ENCODE assay signal across 8 mouse cellular contexts in genomic region chr19:18670608-18671007, GRCm38 (mm10). TPM values are rescaled to one million over a fixed set of nuclear protein-coding genes. Genes with fewer than 3 reads are reported as not detected.
DNase-seq lines count a peak whose midpoint lies in the region; ATAC-seq lines count a peak whose summit lies in the region.

Carnmt1 (plus strand) TSS chr19:18670764.

- no peaks in the 10 kb centered on the region for H3K27me3 ChIP-seq in forebrain, embryonic 14.5 days (replicated peaks; ENCODE audit: control insufficient read depth, insufficient read depth, low read length)
- no peaks in the 10 kb centered on the region for H3K27me3 ChIP-seq in neural tube, embryonic 15.5 days (replicated peaks)

- peak; percentile 98 for ATAC-seq in forebrain, embryonic 14.5 days
- peak; percentile 99 for ATAC-seq in neural tube, embryonic 15.5 days (ENCODE audit: low FRiP score)

- no peaks in the 10 kb centered on the region for H3K9me3 ChIP-seq in forebrain, embryonic 14.5 days (replicated peaks; ENCODE audit: control insufficient read depth, low read length)
- H3K9me3 ChIP-seq in neural tube, embryonic 15.5 days (replicated peaks) = no peaks in the 10 kb centered on the region

- peak within 1 kb of the TSS; percentile 75 for H3K4me2 ChIP-seq in forebrain, embryonic 14.5 days (ENCODE audit: low read length)
- peak within 1 kb of the TSS; percentile 64 for H3K4me2 ChIP-seq in neural tube, embryonic 15.5 days

- H3K36me3 ChIP-seq in forebrain, embryonic 14.5 days (ENCODE audit: control insufficient read depth, insufficient read depth, low read length) = no peaks in the 10 kb centered on the region
- no peaks in the 10 kb centered on the region for H3K36me3 ChIP-seq in neural tube, embryonic 15.5 days

- peaks cover 19% of the 10 kb centered on the region for H3K4me1 ChIP-seq in forebrain, embryonic 14.5 days (ENCODE audit: control insufficient read depth, insufficient read depth, low read length)
- peaks cover 27% of the 10 kb centered on the region for H3K4me1 ChIP-seq in neural tube, embryonic 15.5 days

- under 1% methylated on average over 47 of the region's 58 CpGs for WGBS in forebrain, embryonic 14.5 days
- under 1% methylated on average over 48 of the region's 58 CpGs for WGBS in neural tube, embryonic 15.5 days

- H3K27ac ChIP-seq in forebrain, embryonic 14.5 days (ENCODE audit: low read depth, low read length) = peak within 1 kb of the TSS; percentile 68
- peak within 1 kb of the TSS; percentile 86 for H3K27ac ChIP-seq in neural tube, embryonic 15.5 days (replicated peaks)

- peak within 1 kb of the TSS; percentile 82 for H3K9ac ChIP-seq in forebrain, embryonic 14.5 days (ENCODE audit: low read length)
- H3K9ac ChIP-seq in neural tube, embryonic 15.5 days (replicated peaks) = peak within 1 kb of the TSS; percentile 73

- peak within 1 kb of the TSS; percentile 70 for H3K4me3 ChIP-seq in forebrain, embryonic 14.5 days (ENCODE audit: low read depth, low read length)
- H3K4me3 ChIP-seq in neural tube, embryonic 15.5 days (replicated peaks) = peak within 1 kb of the TSS; percentile 85

- intact Hi-C loops in heart, postnatal 14 days (cut with DNase I) = loop anchor here (5.0 kb wide), 2 partner anchors 38 to 42 kb away; partner anchors contain the start of genes D030056L22Rik, Nmrk1 and Ostf1

- DNase-seq in ES-CJ7 (ENCODE audit: low read depth, low spot score) = peak; percentile 97
- DNase-seq in cerebellum, adult 11 months = peak; percentile 99
- peak; percentile 99 for DNase-seq in forebrain, embryonic 14.5 days (ENCODE audit: low spot score)
- DNase-seq in heart, postnatal 14 days = peak; percentile 99
- DNase-seq in layer of hippocampus, adult 11-12 months (ENCODE audit: low spot score) = peak; percentile 98
- peak; percentile 99 for DNase-seq in lung, adult 18-20 months
- peak; percentile 98 for DNase-seq in testis, postnatal 14 days (ENCODE audit: low spot score)

RNA-seq across cellular contexts. Expression of gene Carnmt1, which starts in this region (rescaled TPM):
- polyA plus RNA-seq in forebrain, embryonic 14.5 days (2014; fragmentation: Nextera tagmentation; extraction: Ambion mirVana) = 13.8 and 15.1 TPM in 2 replicates
- 10 to 100 TPM; 23.1 to 24.7 TPM for total RNA-seq in heart, postnatal 14 days (2021)
- 12.7 and 14.1 TPM in 2 replicates for polyA plus RNA-seq in neural tube, embryonic 15.5 days (2015; fragmentation: Nextera tagmentation; extraction: Ambion mirVana)

Comparison
In these comparisons a context has a peak if more than half of its experiments do, and no peak if none do; other contexts are left out.
1. Peak in every context shown above with its lines: DNase-seq, ATAC-seq, H3K4me3 ChIP-seq and H3K27ac ChIP-seq.